Mouse (Mus musculus) stomach, postnatal 0 days (tissue): ENCODE results near the gene Fam76b. TPM values are rescaled to one million over a fixed set of nuclear protein-coding genes. Genes with fewer than 3 reads are reported as not detected.
A peak's percentile ranks its signal among the peaks of the same experiment; 100 is the strongest.

Experiments
- ATAC-seq: fragments of 200-750 bp; cut with Nextera tagmentation; 2 replicates; pipeline ENCODE4 v1.8.0; 2017; ENCODE audit not compliant: low FRiP score, low TSS enrichment
- DNase-seq: peaks from one replicate; pipeline ENCODE4 v3.0.0-alpha.2; 2016; ENCODE audit warnings: low spot score
- H3K27ac ChIP-seq: fragments of 300-500 bp; sonication (generic); replicated peaks from 2 replicates; pipeline ENCODE4 v1.5.1; 2014; ENCODE audit warnings: mild to moderate bottlenecking, control low read depth
- H3K27me3 ChIP-seq: fragments of 300-500 bp; sonication (generic); 2 replicates; pipeline ENCODE4 v1.6.1; 2014; ENCODE audit warnings: low read length; ENCODE audit not compliant: control insufficient read depth, insufficient read depth
- H3K36me3 ChIP-seq: fragments of 300-500 bp; sonication (generic); 2 replicates; pipeline ENCODE4 v1.6.1; 2014; ENCODE audit warnings: low read length, mixed read lengths; ENCODE audit not compliant: control insufficient read depth, insufficient read depth
- H3K4me1 ChIP-seq: fragments of 300-500 bp; sonication (generic); replicated peaks from 2 replicates; pipeline ENCODE4 v1.6.1; 2014; ENCODE audit warnings: antibody characterized with exemption; ENCODE audit not compliant: control insufficient read depth, insufficient read depth
- H3K4me2 ChIP-seq: fragments of 300-500 bp; sonication (generic); replicated peaks from 2 replicates; pipeline ENCODE4 v1.6.1; 2014; ENCODE audit warnings: low read depth, mild to moderate bottlenecking, control low read depth, moderate library complexity
- H3K4me3 ChIP-seq: fragments of 300-500 bp; sonication (generic); 2 replicates; pipeline ENCODE4 v1.5.1; 2014; ENCODE audit warnings: low read depth, low read length, control low read depth
- H3K9ac ChIP-seq: fragments of 300-500 bp; sonication (generic); 2 replicates; pipeline ENCODE4 v1.6.1; 2014; ENCODE audit warnings: mild to moderate bottlenecking, low read length, control low read depth, mixed read lengths
- H3K9me3 ChIP-seq: fragments of 300-500 bp; sonication (generic); 2 replicates; pipeline ENCODE4 v1.6.1; 2016; ENCODE audit warnings: low read length; ENCODE audit not compliant: control insufficient read depth
- CTCF ChIP-seq: IDR thresholded peaks from 2 replicates; pipeline ENCODE4 v1.5.1; 2016; ENCODE audit warnings: antibody characterized with exemption, low read depth, mild to moderate bottlenecking, moderate library complexity
- EP300 ChIP-seq: optimal IDR thresholded peaks from 2 replicates; pipeline ENCODE3; 2016; ENCODE audit warnings: antibody characterized with exemption
- WGBS: fragments of 180-500 bp; shearing (Covaris S2); extraction: QIAGEN DNeasy Blood & Tissue Kit; methylation state at CpG from one replicate; pipeline ENCODE4 v1.1.7; 2014; 5-methylcytosine and 5-hydroxymethylcytosine counted together
- polyA plus RNA-seq: library from polyadenylated mRNA; unstranded; fragments of >200 nt; fragmentation: Nextera tagmentation; extraction: Ambion mirVana; gene quantifications from 2 replicates; pipeline ENCODE4 v1.2.1, GENCODE M21; 2015

The Fam76b gene
- polyA plus RNA-seq, 1 experiment from 2014 or later, result 11.5 TPM

DNA sequence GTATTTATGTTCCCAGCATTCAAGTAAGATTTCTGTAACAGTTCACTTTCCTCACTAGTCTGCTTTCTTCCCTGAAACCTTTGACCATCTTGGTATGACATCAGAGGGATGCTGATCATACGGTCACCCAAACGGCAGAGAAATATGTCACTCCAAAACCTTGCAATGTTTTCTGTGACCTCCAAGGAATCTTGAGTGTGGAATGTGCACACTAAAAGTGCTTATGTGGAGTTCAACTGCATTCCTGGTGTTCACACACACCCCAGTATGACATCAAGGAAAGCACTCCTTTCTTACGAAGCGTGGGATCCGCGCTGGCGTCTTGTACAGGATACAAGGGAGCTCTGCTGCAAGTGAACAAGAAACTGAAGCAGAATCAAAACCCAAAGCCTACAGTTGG lies 20.7 kb upstream of the Fam76b start:
- Histone ChIP-seq H3K4me1 (no peaks in the 10 kb centered on the region), H3K27ac (no peak overlapping the region), H3K9ac (no peak overlapping the region), H3K9me3 (no peaks in the 10 kb centered on the region), H3K4me3 (no peak overlapping the region), H3K27me3 (no peaks in the 10 kb centered on the region), H3K4me2 (no peak overlapping the region), H3K36me3 (peaks cover 12% of the 10 kb centered on the region; the same call in 1 of the 2 replicates)
- DNase-seq (no peak), ATAC-seq (no peak)
- no peak for TF ChIP-seq CTCF
- WGBS, result 92% methylated on average over 7 of the region's 7 CpGs

DNA sequence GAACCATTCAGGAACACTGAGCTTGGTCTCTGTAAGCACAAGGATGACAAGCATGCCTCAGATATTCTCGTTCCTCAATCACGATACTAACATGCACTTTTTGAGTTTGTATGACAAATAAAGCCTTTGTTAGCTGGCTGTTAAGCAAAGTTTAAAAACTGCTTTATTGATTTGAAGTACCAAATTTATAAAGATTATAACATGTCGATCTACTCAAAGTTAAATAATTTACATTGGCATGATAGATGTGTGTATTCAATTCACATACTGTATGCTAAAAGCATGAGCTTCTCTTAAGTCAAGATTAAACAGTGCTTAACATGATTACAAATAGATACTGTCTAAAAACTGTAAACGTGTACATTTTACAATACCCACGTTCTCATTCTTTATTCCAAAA lies 19.9 kb upstream of the Fam76b start:
- ATAC-seq, result no peak

DNA sequence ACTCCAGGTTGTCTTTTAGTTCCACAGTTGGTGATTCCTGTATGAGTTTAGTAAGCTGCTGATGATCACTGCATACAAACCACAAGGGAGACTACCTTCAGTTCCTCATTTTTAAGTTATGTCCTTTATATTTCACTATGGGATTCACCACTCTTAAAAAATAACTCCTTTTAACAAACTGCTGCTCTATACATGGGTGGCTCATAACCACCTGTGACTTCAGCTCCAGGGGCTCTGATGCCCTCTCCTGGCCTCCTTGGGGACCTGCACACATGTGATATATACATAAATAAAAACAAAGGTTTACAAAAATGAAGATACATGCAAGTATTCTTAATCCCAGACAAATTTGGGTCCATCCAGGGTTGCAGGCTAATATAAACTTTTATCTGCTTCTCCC lies 17.6 kb upstream of the Fam76b start:
- peaks cover 9% of the 10 kb centered on the region for H3K36me3 ChIP-seq
- no peaks in the 10 kb centered on the region for H3K27me3 ChIP-seq
- H3K27ac ChIP-seq, result no peak overlapping the region
- DNase-seq, result no peak
- H3K4me2 ChIP-seq, result no peak overlapping the region
- no peak for ATAC-seq
- H3K9me3 ChIP-seq, result no peaks in the 10 kb centered on the region
- H3K4me1 ChIP-seq, result no peaks in the 10 kb centered on the region
- H3K4me3 ChIP-seq, result no peak overlapping the region
- peak; percentile 61 for TF ChIP-seq CTCF
- TF ChIP-seq EP300, result no peak
- H3K9ac ChIP-seq, result no peak overlapping the region

More for the DNA sequence above, 19.9 kb upstream of the Fam76b start:
- WGBS, result 67% methylated on average over 5 of the region's 5 CpGs
- Histone ChIP-seq H3K27ac (no peak overlapping the region), H3K4me1 (no peaks in the 10 kb centered on the region), H3K36me3 (peaks cover 12% of the 10 kb centered on the region), H3K9ac (no peak overlapping the region), H3K27me3 (no peaks in the 10 kb centered on the region), H3K4me3 (no peak overlapping the region), H3K9me3 (no peaks in the 10 kb centered on the region), H3K4me2 (no peak overlapping the region)
- DNase-seq, result no peak
- TF ChIP-seq EP300 (no peak), CTCF (no peak)

DNA sequence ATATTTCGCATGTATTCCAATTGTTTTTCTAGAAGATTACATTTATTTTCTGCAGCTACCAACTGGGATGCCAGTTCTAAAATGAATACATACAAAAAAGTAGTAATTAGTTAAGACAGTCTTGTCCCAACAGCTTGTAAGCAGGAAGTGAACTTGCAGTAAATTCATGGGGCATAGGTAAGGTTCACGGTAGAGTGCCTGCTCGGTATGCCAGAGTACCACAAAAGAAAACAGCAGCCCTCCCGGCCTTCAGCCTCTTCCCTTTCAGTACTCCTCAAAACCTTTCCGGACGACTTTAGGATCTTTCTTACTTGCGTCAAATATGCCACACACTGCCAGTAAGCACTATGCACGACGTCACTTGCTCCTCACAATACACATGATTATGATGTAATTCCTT lies 9.1 kb upstream of the Fam76b start:
- no peak for ATAC-seq

DNA sequence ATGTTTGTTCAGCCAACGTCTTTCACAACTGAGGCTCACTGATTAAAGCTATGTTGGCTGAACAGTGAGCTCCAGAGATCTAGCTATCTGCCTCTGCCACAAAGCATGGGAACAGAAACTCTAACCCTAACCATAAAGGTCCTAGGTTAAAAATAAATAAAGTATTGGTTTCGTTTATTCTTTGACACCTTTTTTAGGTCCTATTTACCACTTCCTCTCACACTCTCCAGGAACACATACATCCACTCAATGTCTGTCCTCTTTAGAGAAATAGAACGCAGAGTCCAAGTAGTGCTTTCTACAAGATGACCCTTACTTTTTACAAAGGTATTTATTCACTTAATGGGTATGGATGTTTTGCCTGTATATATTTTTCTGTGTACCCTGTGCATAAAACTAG lies 6.7 kb upstream of the Fam76b start:
- no peaks in the 10 kb centered on the region for H3K4me1 ChIP-seq
- ATAC-seq (no peak), DNase-seq (no peak)
- H3K27me3 ChIP-seq, result no peaks in the 10 kb centered on the region
- 91% methylated on average over 3 of the region's 3 CpGs for WGBS
- no peak overlapping the region for H3K27ac ChIP-seq
- no peak overlapping the region for H3K9ac ChIP-seq
- H3K4me2 ChIP-seq, result no peak overlapping the region
- H3K9me3 ChIP-seq, result no peaks in the 10 kb centered on the region
- no peak for TF ChIP-seq EP300
- TF ChIP-seq CTCF, result no peak
- H3K36me3 ChIP-seq, result peaks cover 23% of the 10 kb centered on the region
- H3K4me3 ChIP-seq, result no peak overlapping the region

More for the DNA sequence above, 9.1 kb upstream of the Fam76b start:
- Histone ChIP-seq H3K4me1 (no peaks in the 10 kb centered on the region), H3K4me3 (no peak overlapping the region), H3K4me2 (no peak overlapping the region), H3K36me3 (peaks cover 29% of the 10 kb centered on the region), H3K27ac (no peak overlapping the region), H3K9me3 (no peaks in the 10 kb centered on the region), H3K9ac (no peak overlapping the region), H3K27me3 (no peaks in the 10 kb centered on the region)
- WGBS, result 91% methylated on average over 9 of the region's 9 CpGs
- no peak for DNase-seq
- TF ChIP-seq EP300 (no peak), CTCF (no peak)

DNA sequence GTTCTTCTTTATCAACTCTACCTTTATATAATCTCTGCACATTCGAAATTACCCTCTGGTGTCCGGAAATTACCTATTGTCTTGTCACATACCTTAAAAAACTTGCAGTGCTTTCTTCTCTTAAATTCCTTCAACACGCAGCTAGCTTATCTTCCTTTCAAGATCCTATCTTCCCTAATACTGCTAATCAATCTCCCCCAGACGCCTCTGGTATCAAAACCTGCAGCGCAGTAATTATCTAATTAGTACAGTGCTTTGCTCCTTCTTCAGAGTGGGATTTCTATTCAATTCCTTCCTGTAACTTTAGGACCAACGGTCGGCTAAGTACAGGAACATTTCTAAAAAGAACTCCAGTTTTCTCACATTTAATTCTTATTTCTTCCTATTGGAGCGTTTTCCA lies 1.6 kb upstream of the Fam76b start:
- DNase-seq (no peak), ATAC-seq (no peak)
- TF ChIP-seq EP300 (no peak), CTCF (no peak)
- Histone ChIP-seq H3K4me3 (peak overlapping the region; percentile 74), H3K4me1 (0 out of 2 replicates have a peak, but pooled peaks cover 2% of the 10 kb centered on the region), H3K9me3 (no peaks in the 10 kb centered on the region), H3K36me3 (peaks cover 7% of the 10 kb centered on the region; the same call in 1 of the 2 replicates), H3K4me2 (peak overlapping the region; percentile 52), H3K9ac (peak overlapping the region; percentile 84; the same call in 1 of the 2 replicates), H3K27ac (peak overlapping the region; percentile 97; the same call in 1 of the 2 replicates), H3K27me3 (no peaks in the 10 kb centered on the region)
- 3% methylated on average over 8 of the region's 8 CpGs for WGBS
